Mouse (Mus musculus) MEL-GATA-1-ER (cell line): Measurements from ENCODE around the gene AC124502.3.
A peak's percentile ranks its signal among the peaks of the same experiment; 100 is the strongest.

Experiments
- DNase-seq: peaks from one replicate; pipeline ENCODE4 v3.0.0-alpha.2; 2012; ENCODE audit warnings: low read depth; ENCODE audit errors: extremely low read depth

Gene AC124502.3

GRCm38 (mm10) chr19:5026111-5026510, 12.6 kb upstream of the AC124502.3 start:
- DNase-seq, result no peak

- DNase-seq, result no peak
Measured at GRCm38 (mm10) chr19:5032686-5033085, 6.0 kb upstream of the AC124502.3 start.

GRCm38 (mm10) chr19:5036577-5036976, 2.1 kb upstream of the AC124502.3 start:
- DNase-seq, result no peak

- peak; percentile 71 for DNase-seq
Measured at GRCm38 (mm10) chr19:5037678-5038571, 766 bp upstream of the AC124502.3 start.

GRCm38 (mm10) chr19:5039301-5040114, 817 bp downstream of the AC124502.3 start:
- DNase-seq, result no peak

GRCm38 (mm10) chr19:5040862-5041523, 2.3 kb downstream of the AC124502.3 start, which contains the start of gene Brms1:
Gene Brms1 (plus strand): TSS chr19:5041354.
- peak; percentile 89 for DNase-seq

GRCm38 (mm10) chr19:5041588-5041987, 2.9 kb downstream of the AC124502.3 start:
- DNase-seq, result peak; percentile 33

- no peak for DNase-seq
Measured at GRCm38 (mm10) chr19:5045531-5045930, 6.8 kb downstream of the AC124502.3 start.

GRCm38 (mm10) chr19:5048138-5049056, 9.7 kb downstream of the AC124502.3 start:
- no peak for DNase-seq

GRCm38 (mm10) chr19:5049325-5049724, 10.6 kb downstream of the AC124502.3 start:
- DNase-seq, result no peak

GRCm38 (mm10) chr19:5050047-5050905, 11.6 kb downstream of the AC124502.3 start, which contains the start of gene Rin1:
Gene Rin1 (plus strand): TSS chr19:5050481.
- no peak for DNase-seq

GRCm38 (mm10) chr19:5051031-5051430, 12.3 kb downstream of the AC124502.3 start:
- no peak for DNase-seq

- DNase-seq, result no peak
Measured at GRCm38 (mm10) chr19:5051515-5051914, 12.8 kb downstream of the AC124502.3 start.

GRCm38 (mm10) chr19:5052166-5052822, 13.6 kb downstream of the AC124502.3 start:
- DNase-seq, result no peak

- DNase-seq, result no peak
Measured at GRCm38 (mm10) chr19:5052853-5053252, 14.2 kb downstream of the AC124502.3 start.

- peak; percentile 39 for DNase-seq
Measured at GRCm38 (mm10) chr19:5053909-5054308, 15.2 kb downstream of the AC124502.3 start.

- DNase-seq, result no peak
Measured at GRCm38 (mm10) chr19:5056251-5056650, 17.6 kb downstream of the AC124502.3 start.

GRCm38 (mm10) chr19:5057876-5058775, 19.4 kb downstream of the AC124502.3 start:
- no peak for DNase-seq
